Mouse (Mus musculus): ENCODE results near the gene Ralb.

Ralb gene

GRCm38 (mm10) chr1:119523369-119523768, 18.8 kb upstream of the Ralb start:
- no peak for DNase-seq

DNA sequence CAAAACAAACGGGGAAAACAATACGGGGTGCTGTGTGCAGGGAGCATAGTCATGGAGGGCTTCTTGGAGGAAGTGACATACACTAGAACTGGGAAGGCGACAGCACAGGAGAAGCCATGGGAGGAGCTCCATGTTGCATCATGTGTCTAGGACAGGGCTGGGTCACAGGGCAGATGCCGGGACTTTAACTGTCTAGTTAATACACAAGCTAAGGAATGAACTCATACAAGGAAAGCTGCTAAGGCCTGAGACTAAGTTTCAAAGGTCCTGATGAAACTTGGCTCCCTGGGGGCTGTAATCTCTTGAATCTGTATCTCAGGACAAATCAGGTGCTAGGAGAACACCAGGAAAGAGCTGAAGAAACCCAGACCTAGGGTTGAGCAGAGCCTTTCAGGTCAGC, 18.1 kb upstream of the Ralb start:
- DNase-seq: no peak

DNA sequence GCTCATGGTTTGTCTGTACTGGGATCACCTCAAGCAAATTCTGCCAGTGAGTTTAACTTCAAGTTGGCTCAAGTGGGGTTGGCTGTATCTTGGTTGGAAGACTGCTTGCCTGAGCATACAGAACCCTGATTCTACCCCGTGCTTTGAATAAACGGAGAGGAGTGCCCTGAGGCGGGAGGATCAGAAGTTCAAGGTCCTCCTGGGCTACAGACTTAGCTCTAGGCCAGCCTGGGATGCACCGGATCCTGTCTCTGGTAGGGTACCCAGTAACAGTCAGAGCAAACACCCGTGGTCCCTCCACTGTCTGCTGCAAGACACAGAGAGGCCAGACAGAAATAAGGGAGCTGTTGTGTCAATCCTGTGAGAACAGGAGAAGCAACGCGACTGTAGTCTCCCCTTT, 17.1 kb upstream of the Ralb start:
- no peak for DNase-seq

GRCm38 (mm10) chr1:119521029-119521428, 16.4 kb upstream of the Ralb start:
- no peak for DNase-seq

DNA sequence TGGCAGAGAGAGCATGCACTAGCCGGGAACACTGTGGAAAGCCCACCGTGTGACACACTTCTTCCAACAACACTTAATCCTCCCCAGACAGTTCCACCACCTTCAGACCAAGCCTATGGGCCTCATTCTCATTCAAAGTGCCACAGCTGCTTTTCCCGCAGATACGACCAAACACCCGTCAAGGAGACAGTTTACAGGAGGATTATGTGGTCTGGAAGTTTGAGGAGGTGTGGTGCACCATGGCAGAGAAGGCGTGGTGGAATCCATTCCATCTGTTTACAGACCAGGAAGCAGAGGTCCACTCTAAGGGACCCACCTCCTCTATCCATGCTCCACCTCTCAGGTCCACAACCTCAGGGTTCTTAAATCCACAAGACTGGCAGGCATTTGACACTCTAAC, 14.7 kb upstream of the Ralb start:
- no peak for DNase-seq

GRCm38 (mm10) chr1:119518786-119519185, 14.2 kb upstream of the Ralb start:
- no peak for DNase-seq

DNA sequence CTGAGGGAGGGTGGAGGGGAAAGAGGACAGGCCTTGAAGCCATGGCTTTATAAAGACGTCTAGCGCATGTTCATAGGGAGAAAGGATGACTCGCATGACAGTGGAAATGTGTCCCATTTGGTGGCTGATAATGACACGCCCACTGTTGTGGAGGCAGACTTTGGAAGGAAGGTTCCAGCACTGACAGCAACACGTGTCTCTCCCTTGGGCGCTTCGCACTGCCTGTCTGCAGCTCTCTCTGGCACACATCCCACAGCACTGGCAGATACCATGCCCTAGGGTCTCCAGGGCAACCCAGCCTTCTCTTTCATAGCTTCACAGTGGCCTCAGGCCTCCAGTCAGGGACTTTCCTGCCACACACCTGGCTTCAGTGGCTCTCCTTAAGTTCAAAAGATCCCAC, 13.5 kb upstream of the Ralb start:
- DNase-seq: no peak

DNA sequence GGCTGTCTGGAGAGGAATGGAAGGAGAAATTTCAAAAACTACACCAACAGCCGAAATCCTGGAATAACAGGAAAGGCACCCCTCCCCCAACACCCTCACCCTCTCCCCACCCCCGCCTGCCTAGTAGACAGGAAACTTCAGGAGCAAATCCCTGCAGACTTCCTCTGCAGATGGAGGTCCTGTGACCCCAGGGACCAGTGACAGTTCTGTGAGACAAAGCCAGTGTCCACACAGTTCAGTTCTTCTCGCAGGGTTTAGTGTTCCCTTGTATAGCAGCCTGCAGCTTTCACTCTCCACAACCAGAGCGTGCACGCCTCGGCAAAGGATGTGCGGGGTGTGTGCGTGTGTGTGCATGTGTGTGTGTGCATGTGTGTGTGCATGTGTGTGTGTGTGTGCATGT, 6.3 kb upstream of the Ralb start:
- no peak for DNase-seq

GRCm38 (mm10) chr1:119510409-119510808, 5.8 kb upstream of the Ralb start:
- DNase-seq: no peak

DNA sequence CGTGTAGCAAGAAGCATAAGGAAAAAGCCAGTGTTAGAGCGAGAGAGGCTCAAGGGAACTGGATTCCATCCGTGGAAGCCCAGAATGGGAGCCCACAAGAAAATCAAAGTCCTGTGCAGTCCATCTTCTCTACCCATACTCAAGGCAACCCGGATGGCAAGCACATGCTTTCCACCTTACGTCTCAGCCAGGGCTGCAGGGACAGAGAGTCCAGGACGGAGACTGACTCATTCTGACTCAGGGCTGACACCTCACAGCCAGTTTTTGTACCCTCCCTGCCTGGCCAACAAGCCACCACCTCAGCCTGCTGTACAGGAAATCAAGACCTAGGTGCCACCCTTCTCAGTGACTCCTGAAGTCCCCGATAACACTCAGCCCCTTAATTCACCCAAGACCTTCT, 4.9 kb upstream of the Ralb start:
- no peak for DNase-seq

DNA sequence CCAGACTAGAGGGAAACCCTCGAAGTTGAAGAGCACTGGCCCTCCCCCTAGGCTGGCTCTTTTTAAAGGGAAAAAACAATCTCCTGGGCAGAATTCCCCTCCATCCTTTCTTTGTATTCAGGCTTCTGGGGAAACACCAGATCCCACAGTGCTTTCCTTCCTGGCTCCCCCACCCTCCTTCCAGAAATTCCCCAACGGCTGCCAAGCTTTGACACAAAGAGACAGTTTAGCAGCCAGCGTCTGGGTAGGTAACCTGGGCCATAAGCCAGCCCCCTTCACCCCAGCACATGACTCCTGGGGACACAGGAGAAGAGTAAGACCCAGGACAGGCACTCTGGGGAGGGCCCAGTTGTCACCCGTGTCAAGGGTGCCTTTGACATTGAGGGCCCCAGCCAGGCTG, 4.0 kb upstream of the Ralb start:
- no peak for DNase-seq

DNA sequence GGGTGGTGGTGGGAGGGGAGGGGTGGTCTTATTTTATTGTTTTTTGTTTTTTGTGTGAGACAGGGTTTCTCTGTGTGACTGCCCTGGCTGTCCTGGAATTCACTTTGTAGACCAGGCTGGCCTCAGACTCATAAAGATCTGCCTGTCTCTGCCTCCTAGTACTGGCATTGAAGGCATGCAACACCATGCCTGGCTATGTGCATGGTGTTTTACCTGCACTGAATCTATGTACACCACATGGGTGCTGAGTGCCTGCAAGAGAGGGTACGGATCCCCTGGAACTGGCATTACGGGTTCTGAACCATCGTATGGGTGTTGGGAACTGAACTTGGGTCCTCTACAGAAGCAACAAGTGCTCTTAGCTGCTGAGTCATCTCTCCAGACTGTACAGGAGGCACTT, 1.4 kb upstream of the Ralb start:
- no peak for DNase-seq

GRCm38 (mm10) chr1:119503808-119504207, 786 bp downstream of the Ralb start:
- DNase-seq: no peak

GRCm38 (mm10) chr1:119503181-119503580, 1.4 kb downstream of the Ralb start:
- DNase-seq: no peak

DNA sequence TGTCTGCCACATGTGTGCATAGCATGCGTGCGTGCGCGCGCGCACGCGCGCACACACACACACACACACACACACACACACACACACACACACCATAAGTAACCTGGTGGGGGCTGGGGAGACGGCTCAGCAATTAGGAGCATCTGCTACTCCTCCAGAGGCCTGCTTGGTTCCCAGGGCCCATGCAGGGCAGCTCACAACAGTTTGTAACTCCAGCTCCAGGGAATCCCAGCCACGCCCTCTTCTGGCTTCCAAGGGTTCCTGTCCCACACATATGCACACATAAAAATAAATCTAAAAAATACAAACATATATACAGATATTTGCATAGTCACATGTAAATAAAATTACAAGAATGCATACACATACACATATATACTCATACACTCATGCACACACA, 1.9 kb downstream of the Ralb start:
- no peak for DNase-seq

DNA sequence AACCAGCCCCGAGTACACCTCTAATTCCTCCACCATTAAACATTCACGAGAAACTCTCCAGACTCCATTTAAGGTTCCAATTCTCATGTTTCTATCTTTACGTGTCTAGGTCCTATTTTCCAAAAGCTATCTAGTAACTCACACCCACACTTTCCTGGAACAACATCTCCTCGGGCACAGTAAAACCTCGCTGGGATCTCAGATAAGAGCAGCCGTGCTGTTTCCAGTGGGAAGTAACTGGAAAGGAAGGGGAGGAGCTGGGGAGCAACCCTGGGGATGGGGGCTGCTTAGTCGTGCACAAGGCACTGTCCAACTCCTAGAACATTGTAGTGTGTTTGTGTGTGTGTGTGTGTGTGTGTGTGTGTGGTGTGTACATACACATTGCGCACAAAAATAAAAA, 2.7 kb downstream of the Ralb start:
- no peak for DNase-seq

- DNase-seq: no peak
These were observed 5.1 kb downstream of the Ralb start for GRCm38 (mm10) chr1:119499456-119499855.

DNA sequence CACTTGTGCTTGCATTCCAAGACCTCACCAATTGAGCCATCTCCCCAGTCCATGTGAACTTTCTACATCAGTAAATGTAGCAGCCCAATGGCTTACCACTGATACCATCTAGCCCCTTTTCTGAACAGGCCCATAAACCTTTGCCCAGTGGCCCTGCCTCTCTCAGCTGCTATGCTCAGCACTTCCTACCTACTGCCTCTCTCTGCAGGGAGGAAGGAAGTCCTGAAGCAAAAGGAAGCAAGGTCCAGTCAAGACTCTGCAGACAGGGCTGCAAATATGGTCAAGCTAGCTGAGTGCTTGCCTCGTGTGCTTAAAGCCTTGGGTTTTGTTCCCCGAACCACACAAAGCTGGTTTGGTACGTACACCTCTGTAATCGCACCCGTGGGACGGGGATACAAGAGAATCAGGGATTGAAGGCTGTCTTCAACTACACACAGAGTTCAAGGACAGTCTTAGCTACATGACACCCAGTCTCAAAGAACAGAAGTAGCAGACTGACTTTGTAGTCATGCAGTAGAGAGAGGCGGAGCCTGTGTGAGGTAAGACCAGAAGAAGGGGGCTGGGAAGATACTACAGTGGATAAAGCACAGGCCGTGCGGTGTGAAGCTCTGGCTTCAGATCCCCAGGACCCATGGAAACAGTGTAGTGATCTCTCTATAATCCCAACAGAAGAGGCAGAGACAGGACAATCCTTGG, 5.9 kb downstream of the Ralb start:
- DNase-seq: no peak

- DNase-seq: no peak
These were observed 7.1 kb downstream of the Ralb start for GRCm38 (mm10) chr1:119497346-119498004.

GRCm38 (mm10) chr1:119495396-119495775, 9.2 kb downstream of the Ralb start:
- no peak for DNase-seq

DNA sequence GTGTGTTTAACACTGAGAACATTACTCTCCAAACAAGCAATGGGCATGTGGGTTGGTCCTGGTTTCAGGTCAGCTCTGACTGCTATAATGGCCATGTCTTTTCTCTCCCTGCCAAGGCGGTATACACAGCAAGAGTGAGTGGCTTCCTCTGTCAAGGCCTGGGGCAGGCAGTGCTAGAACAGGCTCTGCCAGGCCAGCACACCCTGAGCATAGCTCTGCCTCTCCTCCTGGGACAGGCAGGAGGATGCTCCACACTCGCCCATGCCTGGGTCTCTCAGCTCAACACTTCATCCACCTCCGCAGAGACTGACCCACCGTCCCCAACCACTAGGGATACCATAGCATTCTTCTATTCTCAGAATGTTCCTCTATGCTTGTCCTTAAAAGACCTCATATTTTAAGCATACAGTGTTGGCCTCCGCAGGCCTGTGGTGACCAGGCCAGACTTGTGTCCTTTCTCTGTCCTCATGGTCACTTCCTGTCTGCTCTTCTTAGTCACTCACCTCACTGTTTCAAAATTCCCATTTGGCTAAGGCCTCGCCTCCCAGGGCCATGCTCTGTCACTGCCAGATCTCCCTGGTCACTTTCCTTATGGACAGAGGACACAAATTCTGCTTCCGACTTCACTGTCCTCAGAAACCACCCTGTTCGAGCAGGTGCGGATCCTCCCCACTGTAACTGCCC, 9.7 kb downstream of the Ralb start:
- no peak for DNase-seq

DNA sequence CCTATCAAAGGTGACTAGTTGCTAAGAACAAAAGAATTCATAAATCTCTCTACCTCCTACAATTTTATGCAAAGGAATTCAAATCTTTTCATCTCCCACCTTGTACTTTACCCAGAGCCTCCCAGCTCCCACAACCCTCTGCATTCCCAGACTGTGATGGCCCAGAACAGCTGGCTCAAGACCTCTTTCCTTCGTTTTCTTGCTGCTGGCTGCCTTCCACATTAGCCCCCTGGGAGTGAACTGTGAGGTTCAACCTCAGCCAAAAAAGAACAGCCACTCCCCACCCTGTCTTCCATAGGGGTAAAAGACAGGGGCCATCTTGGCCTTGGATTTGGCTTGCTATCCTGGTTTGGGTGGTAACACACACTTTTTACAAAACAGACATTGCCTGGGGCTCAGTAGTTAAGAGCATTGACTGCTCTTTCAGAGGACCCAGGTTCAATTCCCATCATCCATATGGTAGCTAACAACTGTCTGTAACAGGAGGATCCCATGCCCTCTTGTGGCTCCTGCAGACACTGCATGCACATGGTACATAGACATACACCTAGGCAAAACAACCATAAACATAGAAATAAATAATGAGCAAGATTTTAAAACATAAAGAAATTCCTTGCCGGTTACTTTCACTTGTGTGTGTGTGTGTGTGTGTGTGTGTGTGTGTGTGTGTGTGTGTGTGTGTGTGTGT, 10.4 kb downstream of the Ralb start:
- DNase-seq: no peak

GRCm38 (mm10) chr1:119492505-119492904, 12.1 kb downstream of the Ralb start:
- DNase-seq: no peak

GRCm38 (mm10) chr1:119492097-119492496, 12.5 kb downstream of the Ralb start:
- DNase-seq: peak; percentile 41 to 56

Data from spleen, adult 18-20 months (tissue).